Mouse (Mus musculus): ENCODE data around the gene Flt1. TPM values are rescaled to one million over a fixed set of nuclear protein-coding genes. Genes with fewer than 3 reads are reported as not detected.
A peak's percentile ranks its signal among the peaks of the same experiment; 100 is the strongest.

Flt1 gene
- polyA plus RNA-seq, 1 experiment, result 9.1 TPM

GRCm38 (mm10) chr5:147668637-147669344, 57.0 kb downstream of the Flt1 start:
- no peak for DNase-seq (ENCODE audit: low spot score)

DNA sequence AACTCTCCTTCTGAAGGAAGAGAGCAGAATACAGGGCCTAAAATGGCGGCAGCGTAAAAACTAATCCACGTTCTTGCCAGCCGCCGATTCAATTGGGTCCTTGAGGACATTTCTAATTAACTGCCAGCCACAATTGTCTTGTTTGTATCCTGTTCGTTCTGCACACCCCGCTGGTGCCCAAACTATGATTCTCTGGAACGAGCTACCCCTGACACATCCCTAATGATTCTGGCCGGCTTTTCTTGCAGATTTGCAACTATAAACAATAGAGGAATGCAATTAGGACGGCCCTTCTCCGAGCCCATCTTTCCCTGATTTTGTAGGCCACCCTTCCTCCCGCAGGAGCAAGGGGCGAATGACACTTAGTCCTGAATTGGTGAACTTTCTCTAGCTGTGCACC, 59.9 kb downstream of the Flt1 start:
- no peak for DNase-seq (ENCODE audit: low spot score)

DNA sequence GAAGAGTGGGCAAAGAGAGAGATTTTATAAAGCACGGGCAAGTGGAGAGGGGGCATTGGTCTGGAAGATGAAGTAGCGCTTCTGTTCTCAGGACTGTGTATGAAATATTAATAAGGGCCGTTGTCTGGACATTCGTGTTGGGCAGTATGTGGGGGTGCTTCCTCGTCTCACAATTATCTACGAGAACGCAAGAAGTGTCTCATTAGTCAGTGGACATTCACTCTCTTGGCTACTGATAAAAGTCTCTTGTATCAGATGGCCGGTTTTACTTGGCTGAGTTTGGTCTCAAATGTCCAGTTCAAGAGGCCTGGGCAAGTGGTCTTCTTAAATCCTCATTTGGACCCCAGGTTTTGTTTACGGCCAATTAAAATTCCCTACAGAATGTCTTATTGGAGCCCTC, 60.4 kb downstream of the Flt1 start:
- no peak for DNase-seq (ENCODE audit: low spot score)

- DNase-seq (ENCODE audit: low spot score), result no peak
Observed at GRCm38 (mm10) chr5:147659909-147660308, 65.9 kb downstream of the Flt1 start.

GRCm38 (mm10) chr5:147657882-147658855, 67.6 kb downstream of the Flt1 start:
- DNase-seq (ENCODE audit: low spot score), result no peak

DNA sequence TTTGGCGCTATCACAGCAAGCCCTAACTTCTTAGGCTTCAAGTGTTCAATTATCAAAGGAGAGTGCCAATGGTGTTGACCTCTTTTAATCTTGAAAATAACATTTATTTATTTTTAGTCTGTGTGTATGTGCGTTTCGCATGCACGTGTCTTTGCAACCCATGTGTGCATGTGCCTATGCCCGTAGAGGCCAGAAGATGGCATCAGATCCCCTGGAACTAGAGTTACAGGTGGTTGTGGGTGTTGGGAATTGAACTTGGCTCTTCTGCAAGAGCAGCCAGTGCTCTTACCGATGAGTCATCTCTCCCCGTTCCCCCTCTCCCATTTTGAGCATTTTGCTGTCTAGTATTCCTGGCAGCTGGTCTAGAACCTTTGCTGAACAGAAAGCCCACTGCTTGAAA, 70.0 kb downstream of the Flt1 start:
- no peak for DNase-seq (ENCODE audit: low spot score)

DNA sequence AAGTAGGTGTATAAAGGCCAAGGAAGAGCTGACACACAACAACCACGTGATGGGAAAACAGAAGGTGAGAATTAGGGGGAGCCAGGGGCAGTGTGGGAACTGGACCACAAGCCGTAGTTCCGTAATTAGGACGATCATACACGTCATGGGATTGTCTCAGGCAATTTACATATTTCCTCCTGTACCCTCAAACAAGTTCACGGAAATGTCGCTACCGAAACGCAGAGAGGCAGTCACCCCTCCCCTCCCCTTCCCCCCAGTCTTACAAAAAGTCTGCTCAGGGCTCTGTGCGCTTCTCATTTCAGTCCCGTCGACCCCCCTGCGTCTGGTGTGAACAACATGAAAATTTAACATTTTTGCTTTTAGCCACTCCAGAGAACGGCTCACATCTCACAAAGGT, 74.6 kb downstream of the Flt1 start:
- DNase-seq (ENCODE audit: low spot score), result no peak

DNA sequence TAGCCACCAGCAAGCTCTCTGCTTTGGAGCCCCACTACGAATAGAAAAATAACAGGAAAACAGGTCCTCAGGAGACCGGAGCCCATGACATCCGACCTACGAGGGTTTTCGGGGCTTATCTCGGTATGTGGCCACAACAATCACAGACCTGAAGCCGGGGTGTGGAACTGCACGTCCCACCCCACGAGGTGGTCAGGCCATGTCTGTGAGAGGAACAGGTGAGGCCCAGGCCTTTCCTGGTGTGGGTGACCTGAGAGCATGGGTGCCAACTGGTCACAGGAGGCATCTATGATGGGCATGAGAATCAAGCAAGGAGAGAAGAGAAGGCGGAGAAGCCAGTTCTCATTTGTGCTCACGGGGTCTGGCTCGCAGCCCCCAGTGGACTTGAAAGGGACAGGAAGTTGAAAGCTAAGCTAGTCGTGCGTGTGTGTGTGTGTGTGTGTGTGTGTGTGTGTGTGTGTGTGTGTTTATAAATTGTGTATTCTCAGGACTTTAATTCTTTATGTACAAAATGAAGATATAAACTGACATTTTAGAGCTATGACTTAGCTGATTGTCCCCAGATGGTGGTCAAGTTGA, 79.4 kb downstream of the Flt1 start:
- DNase-seq (ENCODE audit: low spot score), result no peak

GRCm38 (mm10) chr5:147645001-147645645, 80.7 kb downstream of the Flt1 start:
- DNase-seq (ENCODE audit: low spot score), result peak; percentile 32

GRCm38 (mm10) chr5:147641452-147641851, 84.4 kb downstream of the Flt1 start:
- no peak for DNase-seq (ENCODE audit: low spot score)

DNA sequence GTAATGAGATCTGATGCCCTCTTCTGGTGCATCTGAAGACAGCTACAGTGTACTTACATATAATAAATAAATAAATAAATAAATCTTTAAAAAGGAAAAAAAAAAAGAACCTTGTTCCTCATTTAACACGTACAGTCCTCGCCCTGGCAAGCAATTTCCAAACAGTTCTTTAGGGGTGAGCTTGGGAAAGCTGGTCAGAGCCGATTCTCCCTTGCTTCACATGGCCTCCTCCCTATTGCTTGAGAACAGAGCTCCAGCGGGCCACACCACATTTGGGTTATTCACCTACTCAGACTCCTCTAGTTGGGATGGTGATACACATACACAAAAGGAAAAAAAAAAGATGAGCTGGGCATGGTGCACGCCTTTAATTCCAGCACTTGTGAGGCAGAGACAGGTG, 85.9 kb downstream of the Flt1 start:
- no peak for DNase-seq (ENCODE audit: low spot score)

GRCm38 (mm10) chr5:147636676-147637075, 89.1 kb downstream of the Flt1 start:
- no peak for DNase-seq (ENCODE audit: low spot score)

DNA sequence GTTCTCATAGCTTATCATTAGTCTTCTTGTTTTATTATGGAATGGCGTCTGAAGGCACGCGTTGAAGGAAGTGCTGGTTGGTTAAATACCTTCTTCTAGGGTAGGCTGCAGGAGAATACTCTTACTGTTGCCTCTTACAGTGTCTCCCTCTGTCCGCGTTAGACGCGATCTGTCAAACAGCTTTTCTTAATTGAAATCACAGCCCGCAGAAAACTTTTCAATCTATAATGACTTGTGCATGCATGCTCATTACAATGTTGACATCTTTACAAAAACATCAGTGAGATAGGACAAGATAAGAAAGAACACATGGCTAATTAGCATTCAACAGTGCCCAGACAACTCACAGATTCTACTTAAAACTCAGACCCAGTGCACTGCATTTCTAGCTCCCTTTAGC, 89.9 kb downstream of the Flt1 start:
- DNase-seq (ENCODE audit: low spot score), result no peak

GRCm38 (mm10) chr5:147634016-147634415, 91.8 kb downstream of the Flt1 start:
- DNase-seq (ENCODE audit: low spot score), result no peak

- DNase-seq (ENCODE audit: low spot score), result no peak
Observed at GRCm38 (mm10) chr5:147632716-147633115, 93.1 kb downstream of the Flt1 start.

GRCm38 (mm10) chr5:147630426-147631290, 95.2 kb downstream of the Flt1 start:
- DNase-seq (ENCODE audit: low spot score), result no peak

DNA sequence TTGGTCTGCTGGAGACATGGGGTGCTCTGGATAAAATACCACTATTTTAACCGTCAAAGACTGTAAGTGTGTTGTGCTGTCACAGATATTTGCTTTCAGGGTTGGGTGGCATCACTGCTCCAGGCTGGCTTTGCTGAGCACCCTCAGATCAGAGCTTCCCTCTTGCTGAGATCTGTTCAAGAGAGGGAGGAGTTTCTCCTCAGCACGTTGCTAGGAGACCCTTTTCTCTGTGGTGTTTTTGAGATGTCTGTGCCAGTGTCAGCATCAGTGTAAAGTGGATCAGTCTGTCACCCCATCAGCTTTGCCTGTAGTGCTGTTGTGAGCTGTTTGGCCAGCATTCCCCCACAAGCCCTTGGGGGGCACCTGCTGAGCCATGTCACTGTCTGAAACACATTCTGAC, 98.9 kb downstream of the Flt1 start:
- no peak for DNase-seq (ENCODE audit: low spot score)

GRCm38 (mm10) chr5:147623747-147624146, 102.1 kb downstream of the Flt1 start:
- DNase-seq (ENCODE audit: low spot score), result no peak

DNA sequence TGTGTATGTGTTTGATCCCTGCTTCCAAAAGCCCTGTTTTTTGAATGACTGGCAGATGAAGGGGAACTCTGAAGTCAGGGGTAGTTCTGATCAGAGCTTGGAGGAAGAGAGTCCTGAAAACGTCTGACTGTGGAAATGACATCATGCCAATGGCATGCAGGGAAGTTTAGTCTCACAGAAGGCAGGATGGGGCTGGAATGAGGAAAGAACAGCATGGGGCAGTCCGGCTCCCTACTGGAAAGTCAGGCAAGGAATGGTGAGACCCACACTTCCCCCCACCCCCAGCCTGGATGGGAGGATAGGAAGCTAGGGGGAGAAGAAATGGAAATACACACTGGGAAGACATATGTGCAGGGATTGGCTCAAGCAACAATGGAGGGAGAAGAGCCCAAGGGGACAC, 105.6 kb downstream of the Flt1 start:
- no peak for DNase-seq (ENCODE audit: low spot score)

GRCm38 (mm10) chr5:147618243-147618642, 107.6 kb downstream of the Flt1 start:
- DNase-seq (ENCODE audit: low spot score), result no peak

DNA sequence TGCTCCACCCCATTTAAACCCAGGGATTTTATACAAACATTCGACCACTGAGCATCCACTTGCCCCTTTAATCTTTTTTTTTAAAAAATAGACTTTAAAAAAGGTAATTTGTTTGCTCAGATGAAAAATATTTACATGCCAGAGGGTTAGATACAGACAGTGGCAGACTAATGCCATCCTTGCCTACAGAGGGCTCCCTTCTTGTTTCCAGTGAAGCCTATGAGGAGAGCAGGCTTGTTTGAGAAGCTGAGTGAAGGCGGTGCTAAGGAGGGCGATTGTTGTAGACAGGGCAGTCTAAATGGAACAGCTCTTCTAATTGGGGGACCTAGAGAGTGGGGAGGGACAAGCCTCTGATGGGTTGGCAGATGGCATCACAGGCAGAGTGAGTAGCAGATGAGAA, 109.4 kb downstream of the Flt1 start:
- no peak for DNase-seq (ENCODE audit: low spot score)

Measured in urinary bladder, adult 2 months (tissue).